Mouse (Mus musculus): ENCODE results near the gene Syne3. TPM values are rescaled to one million over a fixed set of nuclear protein-coding genes. Genes with fewer than 3 reads are reported as not detected.

Syne3 gene
- polyA plus RNA-seq, 1 experiment: 11.1 TPM

DNA sequence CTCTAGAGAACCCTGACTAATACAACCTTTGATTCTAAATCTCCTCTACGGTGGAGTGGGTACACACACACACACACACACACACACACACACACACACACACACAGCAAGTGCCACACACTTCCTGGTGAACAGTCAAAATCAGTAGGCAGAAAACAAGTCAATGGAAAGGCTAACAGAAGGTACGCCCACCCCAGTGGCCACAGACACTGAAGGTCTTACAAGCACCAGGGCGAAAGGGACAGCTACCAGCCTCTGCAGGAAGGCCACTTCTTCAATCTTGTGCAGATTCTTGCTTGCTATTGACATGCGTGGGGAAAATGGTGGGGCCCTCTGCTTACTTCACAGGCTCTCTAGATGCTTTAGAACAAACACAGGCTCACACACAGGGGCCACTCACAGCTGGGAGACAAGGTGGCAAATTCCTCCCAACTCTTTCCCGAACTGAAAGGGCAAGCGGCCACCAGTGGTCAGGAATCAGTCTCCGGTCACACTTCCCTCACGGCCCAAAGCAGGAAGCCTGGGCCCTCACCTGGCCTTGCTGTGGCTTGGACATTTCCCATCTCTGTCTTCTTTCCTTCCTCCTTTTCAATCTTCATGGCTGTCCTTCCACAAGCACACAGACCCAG lies 11.9 kb upstream of the Syne3 start:
- H3K4me3 ChIP-seq (replicated peaks; ENCODE audit: control insufficient read depth, low read depth, low read length): no peak overlapping the region
- TF ChIP-seq POLR2A (IDR thresholded peaks at IDR 0.05; ENCODE audit: borderline replicate concordance, control insufficient read depth, low read depth, low read length) (no peak), CTCF (IDR thresholded peaks at IDR 0.05; ENCODE audit: control insufficient read depth, insufficient read depth, low read length) (no peak)
- H3K27ac ChIP-seq (ENCODE audit: control insufficient read depth, insufficient read depth, low read depth, low read length, poor library complexity): peak overlapping the region; percentile 30
- peaks cover 5% of the 10 kb centered on the region for H3K4me1 ChIP-seq (ENCODE audit: control insufficient read depth, insufficient read depth, low read length)
- WGBS: 25% methylated on average over 8 of the region's 8 CpGs

DNA sequence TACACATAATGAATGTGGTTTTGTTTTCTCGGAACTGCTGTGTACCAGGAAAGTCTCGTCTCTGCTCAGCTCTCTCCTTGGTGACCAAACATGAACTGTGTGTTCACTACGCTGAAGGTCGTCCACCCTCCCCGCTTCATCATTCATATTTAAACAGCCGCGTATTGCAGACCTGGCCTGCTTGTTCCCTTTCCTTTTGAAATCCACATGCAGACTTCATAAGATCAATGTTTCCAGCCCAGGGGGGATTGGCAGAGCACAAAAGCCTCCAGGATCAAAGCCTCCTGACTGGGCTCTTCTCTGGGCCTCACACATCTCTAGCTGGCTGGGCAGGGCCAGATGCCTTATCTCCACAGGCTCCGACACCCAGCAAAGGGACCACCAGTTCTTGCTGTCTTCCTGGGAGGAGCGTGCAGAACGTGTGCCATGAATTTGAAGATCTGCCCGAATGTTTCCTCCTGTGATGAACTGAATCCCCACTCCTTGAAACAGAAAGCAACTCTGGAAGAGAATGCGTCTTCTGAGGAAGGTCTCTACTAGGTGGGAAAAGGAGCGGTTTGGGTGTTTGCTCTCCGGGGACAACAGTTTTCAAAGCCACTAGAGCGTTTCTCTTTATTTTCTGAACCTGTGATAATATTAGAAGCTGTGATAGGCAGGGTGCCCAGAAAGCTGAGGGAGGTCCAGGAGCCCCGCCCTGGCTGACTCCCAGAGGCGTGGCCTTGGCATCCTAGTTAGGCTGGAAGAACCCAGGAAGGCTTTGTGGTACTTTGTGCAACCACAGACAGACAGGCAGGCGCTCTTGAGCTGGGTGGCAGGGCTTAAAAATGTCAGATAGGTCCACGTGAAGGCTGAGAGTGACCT lies 10.0 kb upstream of the Syne3 start:
- TF ChIP-seq POLR2A (IDR thresholded peaks at IDR 0.05; ENCODE audit: borderline replicate concordance, control insufficient read depth, low read depth, low read length) (no peak), CTCF (IDR thresholded peaks at IDR 0.05; ENCODE audit: control insufficient read depth, insufficient read depth, low read length) (no peak)
- peaks cover 5% of the 10 kb centered on the region for H3K4me1 ChIP-seq (ENCODE audit: control insufficient read depth, insufficient read depth, low read length)
- WGBS: 8% methylated on average over 19 of the region's 19 CpGs
- peak overlapping the region; percentile 46 for H3K4me3 ChIP-seq (replicated peaks; ENCODE audit: control insufficient read depth, low read depth, low read length)
- peak overlapping the region; percentile 79 for H3K27ac ChIP-seq (ENCODE audit: control insufficient read depth, insufficient read depth, low read depth, low read length, poor library complexity)

DNA sequence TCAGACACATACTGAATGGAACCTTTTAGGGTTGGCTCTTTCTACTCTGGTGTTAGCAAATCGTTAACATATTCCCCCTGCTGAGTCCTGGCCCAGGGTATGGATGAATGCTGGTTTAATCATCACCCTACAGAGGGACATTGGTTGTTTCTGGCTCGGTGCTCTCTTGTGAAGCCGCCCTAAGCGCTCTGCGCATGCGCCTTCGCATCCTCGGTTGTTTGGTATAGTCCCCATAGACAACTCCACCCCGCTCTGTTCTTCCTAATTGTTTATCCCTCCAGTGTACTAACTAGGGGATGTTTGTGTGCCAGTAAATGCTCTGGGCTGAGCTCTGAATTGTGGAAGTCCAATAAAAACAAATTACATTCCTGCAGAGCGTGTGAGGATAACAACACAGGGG lies 7.0 kb upstream of the Syne3 start:
- H3K4me3 ChIP-seq (replicated peaks; ENCODE audit: control insufficient read depth, low read depth, low read length): no peak overlapping the region
- peak overlapping the region; percentile 51 for H3K27ac ChIP-seq (ENCODE audit: control insufficient read depth, insufficient read depth, low read depth, low read length, poor library complexity)
- WGBS: 86% methylated on average over 10 of the region's 10 CpGs
- H3K4me1 ChIP-seq (ENCODE audit: control insufficient read depth, insufficient read depth, low read length): peaks cover 11% of the 10 kb centered on the region
- TF ChIP-seq POLR2A (IDR thresholded peaks at IDR 0.05; ENCODE audit: borderline replicate concordance, control insufficient read depth, low read depth, low read length): no peak
- TF ChIP-seq CTCF (IDR thresholded peaks at IDR 0.05; ENCODE audit: control insufficient read depth, insufficient read depth, low read length): no peak

DNA sequence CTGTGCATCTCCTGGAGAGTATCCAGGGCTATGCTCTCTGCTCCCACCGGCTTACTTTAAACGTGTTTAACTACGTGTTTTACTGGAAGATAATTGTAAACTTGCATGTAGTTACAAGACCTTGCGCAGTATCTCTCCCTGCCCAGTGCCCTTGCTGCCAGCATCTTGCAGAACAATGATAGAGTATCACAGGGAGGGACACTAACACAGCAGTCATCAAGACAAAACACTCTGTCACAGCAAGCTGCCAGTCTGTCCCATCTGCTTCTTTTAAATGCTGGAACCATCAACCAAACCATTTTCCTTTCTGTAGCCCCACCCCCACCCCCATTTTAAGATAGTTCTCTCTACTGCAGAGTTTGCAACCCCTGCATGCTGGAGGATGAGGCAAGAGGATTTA lies 6.6 kb upstream of the Syne3 start:
- 58% methylated on average over 4 of the region's 4 CpGs for WGBS
- TF ChIP-seq CTCF (IDR thresholded peaks at IDR 0.05; ENCODE audit: control insufficient read depth, insufficient read depth, low read length): no peak
- TF ChIP-seq POLR2A (IDR thresholded peaks at IDR 0.05; ENCODE audit: borderline replicate concordance, control insufficient read depth, low read depth, low read length): no peak
- Histone ChIP-seq H3K4me3 (replicated peaks; ENCODE audit: control insufficient read depth, low read depth, low read length) (no peak overlapping the region), H3K27ac (ENCODE audit: control insufficient read depth, insufficient read depth, low read depth, low read length, poor library complexity) (no peak overlapping the region; the same call in 1 of the 2 replicates), H3K4me1 (ENCODE audit: control insufficient read depth, insufficient read depth, low read length) (peaks cover 9% of the 10 kb centered on the region)

DNA sequence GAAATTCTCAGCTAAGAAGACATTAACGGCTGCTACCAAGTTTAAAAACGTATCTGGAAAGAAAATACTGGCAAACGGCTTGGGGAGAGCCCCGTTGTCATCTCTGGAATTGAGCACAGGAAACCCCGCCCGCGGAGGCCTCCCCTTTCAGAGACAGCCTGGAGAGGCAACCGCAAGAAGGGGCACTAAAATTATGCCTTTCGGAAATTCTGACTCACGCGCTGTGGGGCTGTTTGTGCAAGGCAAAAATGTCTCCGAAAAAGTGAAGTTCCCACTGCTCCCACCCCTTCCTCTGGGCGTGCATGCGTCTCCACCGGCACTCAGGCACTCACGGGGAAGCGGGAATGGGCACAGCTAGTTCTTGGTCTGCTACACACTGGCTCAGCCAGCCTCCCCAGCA lies 3.5 kb upstream of the Syne3 start:
- TF ChIP-seq POLR2A (IDR thresholded peaks at IDR 0.05; ENCODE audit: borderline replicate concordance, control insufficient read depth, low read depth, low read length) (peak; percentile 27; the same call in 1 of the 2 replicates), CTCF (IDR thresholded peaks at IDR 0.05; ENCODE audit: control insufficient read depth, insufficient read depth, low read length) (no peak)
- Histone ChIP-seq H3K27ac (ENCODE audit: control insufficient read depth, insufficient read depth, low read depth, low read length, poor library complexity) (peak overlapping the region; percentile 72), H3K4me3 (replicated peaks; ENCODE audit: control insufficient read depth, low read depth, low read length) (peak overlapping the region; percentile 30), H3K4me1 (ENCODE audit: control insufficient read depth, insufficient read depth, low read length) (peaks cover 9% of the 10 kb centered on the region; the same call in 1 of the 2 replicates)
- WGBS: under 1% methylated on average over 17 of the region's 17 CpGs

DNA sequence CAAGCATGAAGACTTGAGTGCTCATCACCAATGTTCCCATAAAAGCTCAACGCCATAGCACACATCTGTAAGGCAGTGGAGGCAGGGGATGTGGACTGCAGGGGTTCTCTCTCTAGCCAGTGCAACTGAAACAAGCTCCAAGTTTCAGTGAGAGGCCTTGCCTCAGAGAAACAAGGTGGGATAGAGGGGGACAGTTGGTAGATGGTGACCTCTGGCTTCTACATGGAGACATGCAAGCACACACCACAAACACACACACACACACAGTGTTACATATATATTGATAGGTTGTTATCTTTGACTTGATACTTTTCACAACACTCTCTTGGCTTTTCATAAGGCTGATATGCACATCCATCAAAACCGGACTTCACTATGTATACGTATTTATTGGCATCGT lies 2.7 kb upstream of the Syne3 start:
- TF ChIP-seq CTCF (IDR thresholded peaks at IDR 0.05; ENCODE audit: control insufficient read depth, insufficient read depth, low read length) (no peak), POLR2A (IDR thresholded peaks at IDR 0.05; ENCODE audit: borderline replicate concordance, control insufficient read depth, low read depth, low read length) (no peak)
- H3K4me1 ChIP-seq (ENCODE audit: control insufficient read depth, insufficient read depth, low read length): peaks cover 9% of the 10 kb centered on the region; the same call in 1 of the 2 replicates
- no peak overlapping the region for H3K4me3 ChIP-seq (replicated peaks; ENCODE audit: control insufficient read depth, low read depth, low read length)
- WGBS: 46% methylated on average over 4 of the region's 4 CpGs
- H3K27ac ChIP-seq (ENCODE audit: control insufficient read depth, insufficient read depth, low read depth, low read length, poor library complexity): no peak overlapping the region

DNA sequence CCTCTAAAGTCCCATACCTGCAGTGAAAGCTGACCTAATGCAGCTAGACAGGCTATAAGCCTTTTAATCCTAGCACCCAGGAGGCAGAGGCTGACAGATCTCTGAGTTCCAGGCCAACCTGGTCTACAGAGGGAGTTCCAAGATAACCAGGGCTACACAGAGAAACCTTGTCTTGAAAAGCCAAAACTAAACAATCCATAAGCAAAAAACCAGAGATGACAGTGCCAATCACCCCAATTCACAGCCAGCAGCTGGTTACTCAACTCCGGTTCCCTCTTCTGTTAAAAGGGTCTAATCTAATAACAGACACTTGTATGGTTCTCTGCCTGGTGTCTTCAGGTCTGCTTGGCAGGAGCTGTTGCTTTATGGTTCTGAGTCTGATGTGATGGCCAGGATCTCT lies 2.0 kb upstream of the Syne3 start:
- 14% methylated on average over 1 of the region's 1 CpGs for WGBS
- Histone ChIP-seq H3K4me1 (ENCODE audit: control insufficient read depth, insufficient read depth, low read length) (peaks cover 9% of the 10 kb centered on the region; the same call in 1 of the 2 replicates), H3K4me3 (replicated peaks; ENCODE audit: control insufficient read depth, low read depth, low read length) (no peak overlapping the region), H3K27ac (ENCODE audit: control insufficient read depth, insufficient read depth, low read depth, low read length, poor library complexity) (peak overlapping the region; percentile 26; the same call in 1 of the 2 replicates)
- TF ChIP-seq POLR2A (IDR thresholded peaks at IDR 0.05; ENCODE audit: borderline replicate concordance, control insufficient read depth, low read depth, low read length) (no peak), CTCF (IDR thresholded peaks at IDR 0.05; ENCODE audit: control insufficient read depth, insufficient read depth, low read length) (no peak)

GRCm38 (mm10) chr12:105010213-105010790 lies 693 bp upstream of the Syne3 start:
- TF ChIP-seq POLR2A (IDR thresholded peaks at IDR 0.05; ENCODE audit: borderline replicate concordance, control insufficient read depth, low read depth, low read length): no peak
- TF ChIP-seq CTCF (IDR thresholded peaks at IDR 0.05; ENCODE audit: control insufficient read depth, insufficient read depth, low read length): 0 out of 2 replicates have a peak, but pooled peaks have one; percentile 8
- Histone ChIP-seq H3K27ac (ENCODE audit: control insufficient read depth, insufficient read depth, low read depth, low read length, poor library complexity) (peak overlapping the region; percentile 95), H3K4me1 (ENCODE audit: control insufficient read depth, insufficient read depth, low read length) (peaks cover 13% of the 10 kb centered on the region), H3K4me3 (replicated peaks; ENCODE audit: control insufficient read depth, low read depth, low read length) (peak overlapping the region; percentile 60)
- WGBS: 13% methylated on average over 9 of the region's 9 CpGs
